Mouse (Mus musculus): ENCODE measurements around the gene Anks6.

Anks6 gene

DNA sequence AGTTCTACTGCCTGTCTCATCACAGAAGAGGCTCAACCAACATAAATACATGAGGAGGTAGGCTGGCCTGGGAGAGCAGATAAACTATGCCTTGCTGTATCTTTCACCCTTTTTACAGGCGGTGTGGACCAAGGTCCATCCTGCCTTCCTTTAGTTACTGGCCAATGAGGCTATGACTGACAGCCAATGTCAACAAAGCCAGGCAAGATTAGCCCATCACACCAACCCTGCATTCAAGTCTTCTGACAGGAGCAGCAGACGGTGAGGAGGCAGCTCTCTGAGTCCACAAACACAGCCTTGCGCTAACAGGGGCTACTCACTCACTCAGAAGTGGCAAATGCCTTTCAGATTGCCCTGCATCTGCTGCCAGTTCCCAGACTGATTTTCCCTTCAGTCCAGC is 69.0 kb downstream of the Anks6 start:
- DNase-seq = no peak

- DNase-seq = no peak
These were observed 69.4 kb downstream of the Anks6 start for GRCm38 (mm10) chr4:46987809-46988208.

DNA sequence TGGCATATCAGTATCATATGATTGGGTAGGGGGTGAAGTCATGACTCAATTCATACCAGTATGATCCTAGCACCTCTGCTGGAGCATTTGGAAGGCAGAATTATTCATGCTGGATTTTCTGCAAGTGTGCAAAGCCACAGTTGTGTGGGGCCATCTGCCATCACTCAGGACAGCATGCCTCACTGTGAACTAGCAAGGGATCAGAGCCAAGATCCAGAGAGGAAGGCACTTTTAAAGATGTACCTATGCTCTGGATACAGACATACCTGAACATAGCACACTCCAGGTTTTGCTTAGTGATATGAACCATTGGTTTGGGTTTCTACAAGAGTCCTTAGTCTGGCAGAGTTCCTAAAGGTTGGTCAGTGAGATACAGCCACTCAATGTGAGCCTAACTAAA is 71.2 kb downstream of the Anks6 start:
- DNase-seq = no peak

GRCm38 (mm10) chr4:46982912-46983311 is 74.3 kb downstream of the Anks6 start:
- DNase-seq = no peak

- no peak for DNase-seq
These were observed 75.1 kb downstream of the Anks6 start for GRCm38 (mm10) chr4:46982094-46982493.

DNA sequence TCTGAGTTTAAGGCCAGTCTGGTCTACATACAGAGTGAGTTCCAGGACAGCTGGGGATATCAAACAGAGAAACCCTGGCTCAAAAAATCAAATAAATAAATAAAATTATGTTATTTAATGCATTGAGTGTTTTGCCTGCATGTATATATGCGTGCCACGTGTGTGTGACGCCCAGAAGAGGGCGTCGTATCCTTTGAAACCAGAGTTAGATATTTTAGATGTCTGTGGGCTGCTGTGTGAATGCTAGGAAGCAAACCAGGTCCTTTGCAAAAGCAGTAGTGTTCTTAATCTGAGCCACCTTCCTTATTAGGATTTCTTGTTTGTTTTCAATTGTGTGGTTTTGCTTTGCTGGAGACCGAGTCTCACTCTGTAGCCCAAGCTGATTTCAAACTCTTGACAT is 78.9 kb downstream of the Anks6 start:
- peak; percentile 49 for DNase-seq

GRCm38 (mm10) chr4:46977161-46977560 is 80.1 kb downstream of the Anks6 start:
- DNase-seq = no peak

GRCm38 (mm10) chr4:46976671-46977071 is 80.6 kb downstream of the Anks6 start:
- DNase-seq = no peak

DNA sequence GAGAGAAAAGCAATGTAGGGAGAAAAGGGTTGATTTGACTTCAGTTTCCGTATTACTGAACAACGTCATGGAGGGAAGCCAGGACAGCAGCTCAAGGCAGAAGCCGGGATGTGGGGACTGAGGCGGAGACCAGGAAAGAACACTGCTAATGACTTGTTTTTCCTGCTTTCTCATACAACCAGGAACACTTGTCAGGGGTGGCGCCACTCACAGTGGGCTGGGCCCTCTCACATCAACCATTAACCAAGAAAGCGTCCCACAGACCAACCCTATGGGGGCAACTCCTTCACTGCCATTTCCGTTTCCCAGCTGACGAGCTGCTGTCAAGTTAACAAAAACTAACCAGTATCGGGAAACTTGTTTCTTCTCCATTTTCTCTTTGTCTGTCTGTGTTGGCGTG is 83.9 kb downstream of the Anks6 start:
- no peak for DNase-seq

GRCm38 (mm10) chr4:46967981-46968380 is 89.2 kb downstream of the Anks6 start:
- no peak for DNase-seq

DNA sequence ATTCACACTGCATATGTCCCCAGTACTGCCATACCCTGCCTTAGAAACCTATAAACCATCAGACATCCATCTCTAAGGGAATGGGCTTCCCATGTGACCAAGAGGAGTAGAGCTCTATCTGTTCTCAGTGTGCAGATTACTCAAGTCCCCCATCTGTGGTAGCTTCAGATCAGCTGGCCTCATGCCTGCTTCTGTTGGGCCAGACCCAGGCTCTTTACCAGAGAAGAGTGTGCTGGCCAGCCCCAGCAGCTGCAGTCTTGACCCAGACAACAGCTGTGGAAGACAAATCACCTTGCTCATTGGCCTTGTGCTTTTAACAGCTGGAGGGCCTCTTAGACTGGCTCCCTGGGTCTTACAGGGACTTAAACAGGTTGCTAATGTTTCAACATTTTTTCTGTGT is 90.7 kb downstream of the Anks6 start:
- no peak for DNase-seq

Measured in thymus, postnatal 14 days (tissue).